Mouse (Mus musculus): ENCODE data around the gene Slc7a14.

Gene Slc7a14

DNA sequence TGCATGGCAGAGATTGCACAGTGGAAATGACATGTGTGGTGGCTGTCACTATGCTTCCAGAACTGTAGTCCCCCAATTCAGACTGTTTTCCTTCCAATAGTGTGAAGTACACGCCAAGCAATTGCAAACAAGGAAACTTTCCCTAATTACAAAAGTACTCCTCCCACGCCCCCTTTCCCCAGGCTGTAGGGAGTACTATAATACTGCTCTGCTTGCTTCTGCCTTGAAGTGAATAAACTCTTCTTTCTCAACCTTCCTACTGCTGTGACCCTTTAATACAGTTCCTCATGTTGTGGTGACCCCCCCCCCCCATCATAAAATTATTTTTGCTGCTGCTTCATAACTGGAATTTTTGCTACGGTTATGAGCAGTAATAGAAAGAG lies 49.2 kb downstream of the Slc7a14 start:
- DNase-seq (ENCODE audit: low spot score): no peak

DNA sequence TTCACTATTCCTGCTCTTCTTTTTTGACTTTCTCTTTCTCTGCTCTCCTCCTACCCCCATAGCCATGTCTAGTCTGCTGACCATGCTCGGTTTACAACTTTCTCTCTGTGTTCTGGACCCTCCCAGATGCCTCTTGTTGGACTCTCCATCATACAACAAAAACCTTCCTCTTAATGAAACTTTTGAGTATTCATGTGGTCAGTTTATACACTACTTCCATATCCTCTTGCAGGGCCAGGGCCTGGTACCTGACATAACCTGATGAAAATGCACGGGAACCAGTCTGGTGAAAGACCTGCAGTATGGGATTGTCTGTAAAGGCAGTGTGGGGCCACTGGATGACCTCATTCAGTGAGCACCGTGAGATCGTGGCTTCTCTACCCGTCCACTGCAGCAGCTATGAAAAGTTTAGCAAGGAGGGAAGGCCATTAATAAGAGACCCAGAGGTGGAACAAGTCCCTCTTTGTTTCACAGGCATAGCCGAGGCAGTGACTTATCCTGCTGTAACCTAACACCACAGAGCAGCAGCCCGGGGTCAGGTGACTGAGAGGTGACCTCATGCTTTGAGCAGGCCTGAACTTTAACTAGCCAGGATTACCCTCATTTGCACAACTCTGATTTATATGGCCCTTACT lies 49.7 kb downstream of the Slc7a14 start:
- peak; percentile 87 for DNase-seq (ENCODE audit: low spot score)

DNA sequence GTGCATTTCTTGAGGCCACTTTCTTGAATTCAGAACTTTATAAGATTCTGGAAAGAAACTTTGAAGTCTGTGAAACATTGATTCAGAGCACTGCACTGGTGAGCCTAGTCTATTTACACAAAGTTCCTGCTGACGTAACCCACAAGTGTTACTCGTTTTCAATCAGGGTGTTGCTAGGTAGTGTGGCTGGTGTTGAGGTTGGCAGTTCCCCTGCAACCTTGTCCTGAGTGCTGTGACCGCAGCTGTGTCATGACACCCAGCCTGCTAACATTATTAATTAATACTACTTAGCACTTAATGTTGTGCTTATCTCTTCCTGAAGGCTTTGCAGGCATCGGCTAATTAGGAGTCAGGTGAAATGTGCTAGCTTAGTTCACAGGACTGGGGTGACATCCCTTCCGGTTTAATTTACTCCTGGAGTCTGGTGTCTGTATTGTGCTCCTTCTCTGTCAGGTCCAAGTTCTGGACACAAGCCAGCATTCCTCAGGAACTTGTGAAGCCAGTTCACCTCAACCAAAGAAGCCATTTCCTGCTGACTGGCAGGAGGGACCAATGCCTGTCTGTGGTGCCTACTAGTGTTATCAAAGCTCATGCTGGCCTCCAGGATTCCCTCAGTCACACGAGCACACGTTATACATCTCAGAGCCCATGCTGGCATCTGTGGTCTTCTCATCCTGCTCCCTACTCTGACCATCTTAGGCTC lies 50.5 kb downstream of the Slc7a14 start:
- no peak for DNase-seq (ENCODE audit: low spot score)

DNA sequence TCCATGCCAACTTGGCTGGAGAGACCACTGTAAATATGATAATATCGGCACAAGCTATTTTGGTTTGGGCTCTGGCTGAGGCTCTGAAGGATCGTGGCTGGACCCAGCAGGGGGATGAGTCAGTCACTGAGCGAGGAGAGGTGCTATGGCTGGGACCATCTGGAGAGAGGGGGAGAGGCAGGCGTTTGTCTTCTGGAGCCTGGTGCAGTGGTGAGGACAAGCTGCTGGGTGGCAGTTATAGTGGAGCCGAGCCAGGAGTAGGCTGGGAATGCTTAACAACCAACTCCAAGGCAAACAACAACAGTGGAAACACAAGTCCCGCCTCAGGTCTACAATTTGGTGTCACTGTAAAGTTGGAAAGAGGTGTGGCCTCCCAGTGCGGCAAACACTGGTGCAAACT lies 55.8 kb downstream of the Slc7a14 start:
- DNase-seq (ENCODE audit: low spot score): no peak

DNA sequence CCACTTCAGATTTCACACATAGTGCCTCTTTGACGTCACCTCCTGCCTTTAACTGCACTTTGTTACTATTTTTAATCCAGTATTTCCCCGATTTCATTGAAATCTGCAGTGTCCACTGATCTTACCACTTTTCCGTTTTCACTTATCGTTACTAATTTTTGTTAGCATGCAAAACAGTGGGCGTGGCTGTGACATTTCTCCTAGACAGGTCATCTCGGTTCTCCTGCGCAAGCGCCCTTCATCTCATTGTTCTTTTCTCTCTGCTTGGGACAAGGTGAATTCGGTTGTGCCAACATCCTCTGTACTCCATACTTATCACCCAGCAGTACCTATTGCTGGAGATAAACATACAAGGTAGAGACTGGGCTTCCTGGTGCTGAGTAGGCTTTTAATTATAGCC lies 56.3 kb downstream of the Slc7a14 start:
- no peak for DNase-seq (ENCODE audit: low spot score)

DNA sequence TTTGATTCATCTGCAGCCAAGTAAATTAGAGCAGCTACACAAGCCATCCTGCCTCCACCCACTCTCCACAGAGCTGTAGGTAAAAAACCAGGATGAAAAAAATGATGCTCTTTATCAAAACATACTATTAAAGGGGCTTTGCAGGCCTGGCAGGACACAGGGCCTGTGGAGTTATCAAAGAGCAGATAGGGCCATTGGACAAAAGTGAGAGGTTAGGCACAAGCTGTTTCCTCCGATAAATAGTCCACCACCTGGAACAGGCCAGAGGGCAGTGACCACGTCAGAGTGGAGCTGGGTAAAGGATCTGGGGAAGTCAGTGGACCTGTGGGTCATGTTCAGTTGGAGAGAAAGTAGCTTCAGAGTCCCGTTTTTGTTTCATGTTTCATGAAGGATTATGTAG lies 57.6 kb downstream of the Slc7a14 start:
- DNase-seq (ENCODE audit: low spot score): no peak

DNA sequence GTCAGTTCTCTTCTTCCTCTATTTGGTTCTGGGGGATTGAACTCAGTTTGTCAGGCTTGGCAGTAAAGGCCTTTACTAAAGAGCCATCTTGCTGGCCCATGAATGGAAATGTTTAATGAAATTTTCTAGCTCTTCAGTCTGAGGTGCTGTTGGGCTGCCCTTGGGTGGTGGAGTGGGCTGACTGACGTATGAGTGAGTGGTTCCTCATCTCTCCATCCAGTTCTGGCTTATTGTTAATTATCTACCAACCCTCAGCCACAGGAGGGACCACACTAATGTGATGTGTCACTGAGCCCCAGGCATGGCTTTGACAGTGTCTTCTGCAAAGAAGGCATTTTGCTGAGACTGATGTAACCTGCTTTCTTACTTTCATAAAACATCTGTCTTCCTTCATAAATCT lies 66.7 kb downstream of the Slc7a14 start:
- DNase-seq (ENCODE audit: low spot score): no peak

DNA sequence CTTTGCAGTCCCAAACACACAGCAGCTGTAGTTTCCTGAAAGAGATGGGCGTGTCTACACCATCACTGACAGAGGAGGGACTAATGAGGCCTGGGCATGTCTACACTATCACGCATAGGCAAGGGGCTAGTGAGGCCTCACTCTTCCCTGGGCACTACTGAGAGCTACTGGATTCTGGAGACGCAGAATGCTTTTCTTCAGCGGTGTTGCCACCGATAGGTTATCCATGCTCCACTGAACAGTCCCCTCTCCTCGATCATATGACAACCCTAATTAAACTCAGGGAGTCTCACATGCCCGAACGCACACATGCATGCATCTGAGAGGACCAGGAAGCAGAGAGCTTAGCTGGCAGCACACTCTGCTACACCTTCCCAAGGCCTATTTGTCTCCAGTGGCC lies 69.3 kb downstream of the Slc7a14 start:
- DNase-seq (ENCODE audit: low spot score): no peak

DNA sequence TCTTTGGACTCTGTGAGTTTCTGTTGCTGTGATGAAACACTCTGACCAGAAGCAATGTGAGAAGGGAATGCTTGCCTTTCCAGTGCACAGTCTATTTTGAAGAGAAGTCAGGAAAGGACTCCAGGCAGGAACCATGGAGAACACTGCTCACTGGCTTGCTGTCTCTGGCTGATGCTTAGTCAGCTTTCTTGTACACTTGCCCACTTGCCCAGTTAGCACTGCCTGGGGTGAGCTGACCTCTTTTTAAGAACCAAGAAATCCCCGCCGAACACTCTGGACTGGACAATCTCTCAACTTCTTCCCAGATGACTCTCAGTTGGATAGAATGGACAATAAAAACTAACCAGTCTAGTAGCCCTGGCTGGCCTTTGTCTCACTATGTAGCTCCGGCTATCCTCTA lies 70.5 kb downstream of the Slc7a14 start:
- DNase-seq (ENCODE audit: low spot score): no peak

DNA sequence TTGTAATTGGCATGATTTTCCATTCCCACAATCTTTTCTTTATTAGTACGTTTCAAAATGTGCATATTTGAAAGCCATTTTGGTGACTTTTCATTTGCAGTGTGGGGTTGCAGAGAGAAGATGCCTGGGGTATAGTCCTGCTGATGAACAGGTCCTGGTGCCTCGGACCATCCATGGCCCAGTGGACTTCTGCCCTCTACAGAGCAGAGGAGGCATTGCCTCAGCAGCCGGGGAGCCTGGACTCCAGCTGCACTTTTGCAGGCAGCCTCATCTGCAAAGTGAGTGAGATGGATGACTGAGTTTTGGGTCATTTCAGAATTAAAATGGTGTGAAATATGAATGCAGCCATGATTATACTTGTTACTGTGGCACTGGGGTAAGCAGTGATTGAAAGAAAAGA lies 72.2 kb downstream of the Slc7a14 start:
- peak; percentile 70 for DNase-seq (ENCODE audit: low spot score)

DNA sequence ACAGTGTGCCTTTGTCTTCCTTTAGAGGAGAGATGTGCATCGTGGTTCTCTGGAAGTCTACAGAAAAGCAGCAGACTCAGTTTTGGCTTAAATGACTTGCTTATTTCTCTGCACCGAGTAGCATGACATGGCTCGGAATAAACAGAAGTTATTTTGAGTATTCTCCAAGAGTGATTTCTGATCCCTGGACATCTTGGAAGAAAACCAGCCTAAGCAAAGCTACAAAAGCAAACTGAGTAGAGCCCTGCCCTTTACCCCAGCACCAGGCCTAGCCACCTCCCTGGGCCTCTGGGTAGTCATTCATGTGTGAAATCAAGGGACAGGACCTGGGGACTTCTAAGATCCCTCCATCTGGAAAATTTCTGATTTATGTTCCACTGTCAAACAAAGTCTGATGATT lies 74.0 kb downstream of the Slc7a14 start:
- no peak for DNase-seq (ENCODE audit: low spot score)

DNA sequence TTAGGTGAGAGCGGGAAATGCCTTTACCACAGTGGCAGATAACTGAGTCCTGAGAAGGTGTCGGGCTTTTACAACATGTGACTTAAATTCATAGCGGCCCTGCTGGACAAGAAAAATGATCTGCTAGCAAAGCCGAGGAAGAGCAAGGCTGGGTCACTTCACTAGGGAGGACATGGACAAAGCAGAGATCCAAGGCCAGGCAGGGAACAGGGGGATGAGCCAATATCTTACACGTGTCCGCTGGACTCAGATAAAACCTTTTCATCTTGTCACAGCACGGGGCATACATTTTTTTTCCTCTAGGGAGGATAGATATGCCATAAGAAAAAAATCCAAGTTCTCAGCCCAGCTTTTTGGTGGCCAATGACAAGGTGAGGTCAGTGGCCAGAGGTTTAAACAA lies 75.8 kb downstream of the Slc7a14 start:
- DNase-seq (ENCODE audit: low spot score): no peak

DNA sequence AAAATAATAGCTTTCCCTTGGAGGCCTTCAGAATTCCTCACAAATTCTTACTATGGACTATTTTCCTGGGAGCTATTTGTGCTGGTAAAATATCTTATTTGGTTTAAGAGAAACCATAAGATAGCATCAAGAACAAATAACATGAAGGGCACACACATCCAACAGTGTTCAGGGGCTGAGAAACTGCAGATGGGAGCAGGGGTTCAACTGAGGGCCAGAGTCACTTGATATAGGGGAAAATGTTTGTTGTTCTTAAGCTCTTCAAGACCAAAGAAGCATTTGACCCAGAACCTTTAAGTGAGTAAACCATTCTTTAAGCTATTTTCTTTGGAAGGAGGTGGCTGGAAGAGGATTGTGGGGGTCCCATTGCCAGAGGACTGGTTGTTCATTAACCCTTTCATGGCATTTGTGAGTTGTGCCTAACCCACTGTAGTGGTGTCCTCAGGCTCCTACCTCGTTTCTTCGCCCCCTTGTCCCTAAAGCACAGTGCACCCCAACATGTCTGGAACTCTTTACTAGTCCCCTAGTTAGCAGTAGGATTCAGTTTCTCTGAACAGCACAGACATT lies 76.3 kb downstream of the Slc7a14 start:
- DNase-seq (ENCODE audit: low spot score): peak; percentile 23

DNA sequence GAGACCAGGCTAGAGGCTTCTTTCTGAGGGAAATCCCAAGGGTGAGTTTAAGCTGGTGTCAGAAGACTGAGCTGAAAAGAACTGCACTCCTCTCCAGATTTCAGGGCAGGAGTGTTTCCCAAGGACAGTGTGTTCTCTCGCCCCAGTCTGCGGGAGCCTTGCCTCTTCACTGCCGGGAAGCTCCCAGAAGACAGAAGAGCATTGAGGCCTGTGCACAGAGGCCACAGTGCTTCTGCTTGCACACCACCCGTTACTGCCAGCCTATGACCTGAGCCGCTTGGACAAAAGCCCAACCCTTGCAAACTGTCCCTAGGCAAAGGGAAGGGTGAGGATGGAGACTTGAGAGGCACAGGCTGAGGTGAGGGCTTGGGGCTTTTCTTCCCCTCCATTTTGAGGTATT lies 80.9 kb downstream of the Slc7a14 start:
- no peak for DNase-seq (ENCODE audit: low spot score)

DNA sequence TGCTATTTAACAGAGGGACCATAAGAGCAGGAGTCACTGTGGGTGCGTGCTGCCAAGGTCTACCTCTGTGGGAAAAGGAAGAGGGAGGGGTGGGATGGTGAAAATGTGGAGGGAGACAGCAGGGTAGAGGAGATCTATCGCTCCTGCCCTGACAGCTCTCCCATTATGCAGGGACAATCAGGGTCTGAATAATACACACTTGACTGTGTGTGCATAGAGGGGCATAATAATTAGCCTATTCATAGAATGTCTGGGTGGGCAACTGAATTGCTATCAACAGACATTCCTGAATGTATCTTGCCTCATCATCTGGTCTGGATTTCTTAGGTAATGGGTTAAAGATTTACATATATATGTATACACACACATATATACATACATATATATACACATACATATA lies 81.7 kb downstream of the Slc7a14 start:
- DNase-seq (ENCODE audit: low spot score): no peak

DNA sequence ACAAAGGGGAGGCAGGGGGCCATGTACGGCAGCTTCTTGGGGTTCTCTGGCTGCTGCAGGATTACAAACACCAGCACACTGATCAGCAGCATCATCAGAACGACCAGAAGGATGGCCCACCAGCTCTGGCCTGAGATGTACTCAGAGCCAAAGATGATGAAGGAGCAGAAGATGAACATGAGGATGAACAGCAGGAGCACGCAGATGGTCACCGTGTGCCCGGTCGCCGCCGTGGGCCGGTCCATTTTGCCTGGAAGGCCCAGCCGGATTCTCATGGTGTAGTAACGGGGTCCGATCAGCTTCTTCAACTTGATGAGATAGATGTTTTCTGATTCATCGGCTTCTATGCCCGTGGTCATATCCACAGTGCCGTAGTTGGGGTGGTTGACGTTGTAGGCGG lies 86.6 kb downstream of the Slc7a14 start:
- no peak for DNase-seq (ENCODE audit: low spot score)

DNA sequence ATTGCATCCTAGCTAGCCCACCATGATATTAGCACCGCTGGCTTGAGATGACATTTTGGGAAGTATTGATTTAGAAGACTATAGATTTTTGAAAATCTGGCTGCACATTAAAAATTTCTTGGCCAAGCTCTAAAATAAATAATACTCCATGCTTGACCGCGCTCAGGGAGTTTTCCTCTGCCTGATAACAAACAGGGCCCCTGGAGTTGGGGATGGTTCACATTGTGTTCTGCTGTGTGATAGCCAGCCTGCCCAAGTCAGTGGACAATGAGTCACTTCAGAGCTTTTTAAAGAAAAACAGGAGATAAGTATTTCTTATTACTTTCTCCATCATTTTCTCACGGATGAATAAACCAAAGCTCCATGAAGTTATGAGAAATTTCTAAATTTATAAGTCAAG lies 90.1 kb downstream of the Slc7a14 start:
- no peak for DNase-seq (ENCODE audit: low spot score)

DNA sequence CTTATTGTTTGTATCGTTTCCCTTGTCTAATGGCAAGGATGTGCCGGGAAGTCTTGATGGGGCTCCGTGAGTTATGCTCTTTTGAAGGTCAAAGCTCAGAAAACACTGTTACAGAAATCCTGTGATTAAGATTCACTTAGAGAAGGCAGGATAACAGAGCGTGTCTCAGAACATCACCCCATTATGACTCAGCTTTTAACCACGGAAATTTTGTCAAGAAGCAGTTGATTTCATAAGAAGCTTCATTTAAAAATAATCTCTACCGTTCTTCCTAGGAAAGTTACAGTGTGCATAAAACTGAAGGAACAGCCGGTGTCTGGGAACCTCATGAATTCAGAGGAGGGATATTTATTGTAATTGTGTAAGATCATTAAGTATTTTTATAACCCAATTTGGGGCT lies 90.7 kb downstream of the Slc7a14 start:
- DNase-seq (ENCODE audit: low spot score): no peak

DNA sequence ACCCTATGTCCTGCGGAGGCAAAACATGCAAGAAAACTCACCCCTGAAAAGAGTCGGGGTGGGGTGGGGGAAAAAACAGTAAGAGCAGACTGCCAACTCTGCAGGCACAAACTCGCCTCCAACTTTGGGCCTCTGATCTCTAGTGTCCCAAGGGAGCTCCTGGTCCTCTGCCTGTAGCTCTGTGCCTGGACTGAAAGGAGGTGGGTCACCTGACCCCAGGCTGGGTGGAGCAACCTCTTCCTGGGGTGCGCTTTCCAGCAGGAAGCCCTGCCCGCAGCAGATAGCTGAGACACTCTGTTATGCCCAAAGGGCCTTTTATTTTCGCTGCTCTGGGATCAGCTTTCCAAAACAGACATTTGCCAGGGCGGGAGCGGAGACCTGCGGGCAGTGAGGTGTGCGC lies 92.7 kb downstream of the Slc7a14 start:
- DNase-seq (ENCODE audit: low spot score): no peak

DNA sequence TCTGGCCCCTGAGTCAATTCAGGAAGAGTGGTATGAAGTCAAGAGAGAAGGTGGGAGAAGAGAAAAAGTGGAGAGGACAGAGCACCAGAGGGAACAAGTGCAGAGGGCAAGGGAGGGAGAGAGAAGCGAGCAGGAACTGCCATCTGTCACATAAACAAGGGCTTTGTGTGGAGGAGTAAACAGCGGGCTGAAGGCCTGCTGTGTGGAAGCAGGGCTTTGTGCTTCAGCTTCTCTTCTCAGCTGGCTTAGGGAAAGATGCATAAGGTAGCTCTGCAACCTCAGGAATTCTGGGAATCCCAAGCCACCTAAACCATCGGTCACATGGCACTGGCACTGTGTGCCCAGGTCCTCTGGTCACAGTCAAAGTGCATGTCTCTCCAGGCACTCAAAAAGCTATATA lies 96.4 kb downstream of the Slc7a14 start:
- DNase-seq (ENCODE audit: low spot score): no peak

DNA sequence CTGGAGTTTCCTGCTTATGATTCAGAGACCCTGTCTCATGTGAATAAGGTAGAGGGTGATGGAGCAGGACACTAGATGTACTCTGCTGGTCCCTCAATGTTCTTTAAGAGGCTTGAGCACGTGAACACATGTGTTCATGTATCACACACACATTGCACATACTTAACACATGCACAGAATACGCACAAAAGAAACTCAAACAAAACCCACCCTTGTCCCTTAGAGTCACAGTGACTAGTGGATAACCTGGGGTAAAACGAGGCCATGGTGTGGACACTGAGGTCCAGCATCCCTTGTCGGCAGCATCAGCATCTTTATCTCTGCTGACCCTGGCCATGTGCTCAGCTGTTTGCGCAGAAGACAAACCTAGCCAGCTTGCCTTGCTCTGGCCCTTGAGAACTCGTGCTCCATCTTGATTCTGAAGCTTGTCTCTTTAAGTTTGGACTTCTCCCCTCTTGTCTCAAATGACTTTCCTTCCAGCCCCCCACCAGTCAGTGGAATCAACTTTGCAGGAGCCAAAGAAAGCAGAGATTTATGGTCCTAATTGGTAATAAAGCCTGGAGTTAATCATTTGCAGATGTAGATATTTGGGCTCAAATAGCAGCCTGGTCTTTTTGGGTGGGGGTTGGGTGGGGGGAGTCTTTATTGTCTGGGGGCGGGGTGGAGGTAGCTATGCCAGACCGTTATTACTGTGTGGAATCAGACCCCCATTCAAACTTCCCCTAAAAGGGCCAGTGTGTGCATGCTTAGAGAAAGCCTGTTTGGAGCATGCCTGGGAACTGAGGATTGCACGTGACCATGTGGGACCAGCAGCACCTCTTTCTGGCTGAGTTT lies 97.8 kb downstream of the Slc7a14 start:
- peak; percentile 49 for DNase-seq (ENCODE audit: low spot score)

DNA sequence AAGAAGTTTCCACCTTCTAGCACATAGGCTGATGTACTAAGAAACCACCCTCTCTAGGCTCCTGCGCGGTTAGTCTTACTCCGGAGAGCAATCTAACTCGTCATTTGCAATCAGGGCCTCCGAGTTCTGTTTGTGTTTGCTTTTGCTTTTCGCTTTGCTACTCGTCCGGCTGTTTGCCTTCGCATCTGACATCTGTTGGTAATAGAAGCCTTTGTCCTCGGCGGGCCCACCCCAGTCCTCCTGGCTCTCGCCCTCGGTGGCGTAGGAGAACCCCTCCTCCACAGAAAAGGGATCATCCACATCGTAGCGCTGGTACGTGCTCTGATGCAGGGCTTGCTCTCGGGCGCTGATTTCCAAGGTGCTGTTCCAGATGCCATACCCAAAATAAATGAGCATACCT lies 101.2 kb downstream of the Slc7a14 start:
- DNase-seq (ENCODE audit: low spot score): peak; percentile 41

DNA sequence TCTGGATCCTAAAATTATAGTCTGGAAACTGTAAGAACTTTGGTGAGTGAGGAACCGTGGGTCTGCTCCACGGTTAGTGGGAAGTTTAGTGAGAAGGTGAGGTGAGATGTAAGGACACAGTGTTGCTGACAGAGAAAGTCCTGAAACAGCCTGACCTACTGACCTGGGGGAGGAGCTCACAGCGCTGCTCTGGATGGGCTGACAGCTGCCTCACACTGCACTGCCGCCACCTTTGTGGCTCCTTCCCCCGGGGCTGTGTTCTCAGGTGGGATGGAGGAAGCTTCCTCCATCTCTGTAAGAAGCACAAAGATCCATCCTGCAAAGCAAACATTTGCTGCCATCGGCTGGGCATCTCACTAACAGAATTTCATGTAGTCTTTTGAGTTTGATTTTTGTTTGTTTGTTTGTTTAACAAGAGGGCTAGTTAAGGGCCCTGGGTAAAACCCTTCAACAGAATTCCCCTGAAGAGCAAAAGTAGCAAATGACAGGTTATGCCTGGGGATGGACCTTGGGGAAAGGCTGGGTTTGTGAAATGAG lies 101.7 kb downstream of the Slc7a14 start:
- DNase-seq (ENCODE audit: low spot score): peak; percentile 77

All from embryo, embryonic 10 days (tissue).